Mouse (Mus musculus): ENCODE measurements at regions not wholly inside any gene's neighbourhood (a gene's known extent, or its start where the extent isn't known, plus 50 kb on each side); places are given as distances from the start of the nearest gene placed in this dataset.

- Histone ChIP-seq H3K4me3 (ENCODE audit: low read depth, low read length) (no peak overlapping the region), H3K36me3 (replicated peaks; ENCODE audit: control insufficient read depth, insufficient read depth, low read length) (no peaks in the 10 kb centered on the region), H3K27ac (ENCODE audit: low read depth) (no peak overlapping the region), H3K27me3 (ENCODE audit: control insufficient read depth, insufficient read depth, low read length) (no peaks in the 10 kb centered on the region), H3K9ac (replicated peaks; ENCODE audit: low read depth, low read length) (no peak overlapping the region), H3K4me1 (ENCODE audit: control insufficient read depth, insufficient read depth) (no peaks in the 10 kb centered on the region), H3K9me3 (replicated peaks; ENCODE audit: control insufficient read depth, low read length) (no peaks in the 10 kb centered on the region), H3K4me2 (ENCODE audit: low read depth, low read length) (no peak overlapping the region)
- no peak for DNase-seq (ENCODE audit: low spot score)
- TF ChIP-seq EP300 (IDR thresholded peaks at IDR 0.05; ENCODE audit: low read depth) (no peak), CTCF (IDR thresholded peaks at IDR 0.05; ENCODE audit: low read depth) (no peak)
- ATAC-seq (ENCODE audit: insufficient read depth, low read depth) = no peak
Observed at GRCm38 (mm10) chr17:44433296-44433653, 244.9 kb downstream of the Clic5 start.

- WGBS = 84% methylated on average over 9 of the region's 9 CpGs
- no peaks in the 10 kb centered on the region for H3K9me3 ChIP-seq (replicated peaks; ENCODE audit: control insufficient read depth, low read length)
Observed at GRCm38 (mm10) chr17:44436536-44437043, 248.2 kb downstream of the Clic5 start.

GRCm38 (mm10) chr17:44438526-44438925 is 250.1 kb downstream of the Clic5 start:
- Histone ChIP-seq H3K9me3 (replicated peaks; ENCODE audit: control insufficient read depth, low read length) (no peaks in the 10 kb centered on the region), H3K27me3 (ENCODE audit: control insufficient read depth, insufficient read depth, low read length) (peaks cover 8% of the 10 kb centered on the region; the same call in 1 of the 2 replicates), H3K4me1 (ENCODE audit: control insufficient read depth, insufficient read depth) (no peaks in the 10 kb centered on the region), H3K4me2 (ENCODE audit: low read depth, low read length) (no peak overlapping the region), H3K4me3 (ENCODE audit: low read depth, low read length) (no peak overlapping the region), H3K36me3 (replicated peaks; ENCODE audit: control insufficient read depth, insufficient read depth, low read length) (no peaks in the 10 kb centered on the region), H3K27ac (ENCODE audit: low read depth) (no peak overlapping the region), H3K9ac (replicated peaks; ENCODE audit: low read depth, low read length) (no peak overlapping the region)
- TF ChIP-seq CTCF (IDR thresholded peaks at IDR 0.05; ENCODE audit: low read depth) = no peak
- no peak for TF ChIP-seq EP300 (IDR thresholded peaks at IDR 0.05; ENCODE audit: low read depth)
- no peak for ATAC-seq (ENCODE audit: insufficient read depth, low read depth)
- no peak for DNase-seq (ENCODE audit: low spot score)

More at GRCm38 (mm10) chr17:44436536-44437043, 248.2 kb downstream of the Clic5 start:
- H3K4me1 ChIP-seq (ENCODE audit: control insufficient read depth, insufficient read depth) = no peaks in the 10 kb centered on the region
- no peak overlapping the region for H3K27ac ChIP-seq (ENCODE audit: low read depth)
- ATAC-seq (ENCODE audit: insufficient read depth, low read depth) = no peak
- TF ChIP-seq EP300 (IDR thresholded peaks at IDR 0.05; ENCODE audit: low read depth) = no peak
- TF ChIP-seq CTCF (IDR thresholded peaks at IDR 0.05; ENCODE audit: low read depth) = no peak
- H3K4me3 ChIP-seq (ENCODE audit: low read depth, low read length) = no peak overlapping the region
- H3K9ac ChIP-seq (replicated peaks; ENCODE audit: low read depth, low read length) = no peak overlapping the region
- DNase-seq (ENCODE audit: low spot score) = no peak
- H3K36me3 ChIP-seq (replicated peaks; ENCODE audit: control insufficient read depth, insufficient read depth, low read length) = no peaks in the 10 kb centered on the region
- no peak overlapping the region for H3K4me2 ChIP-seq (ENCODE audit: low read depth, low read length)
- H3K27me3 ChIP-seq (ENCODE audit: control insufficient read depth, insufficient read depth, low read length) = 0 out of 2 replicates have a peak, but pooled peaks cover 3% of the 10 kb centered on the region

- H3K9me3 ChIP-seq (replicated peaks; ENCODE audit: control insufficient read depth, low read length) = no peaks in the 10 kb centered on the region
- 25% methylated on average over 11 of the region's 11 CpGs for WGBS
- no peak overlapping the region for H3K9ac ChIP-seq (replicated peaks; ENCODE audit: low read depth, low read length)
- H3K36me3 ChIP-seq (replicated peaks; ENCODE audit: control insufficient read depth, insufficient read depth, low read length) = no peaks in the 10 kb centered on the region
- no peak overlapping the region for H3K4me3 ChIP-seq (ENCODE audit: low read depth, low read length)
- DNase-seq (ENCODE audit: low spot score) = no peak
- no peak overlapping the region for H3K27ac ChIP-seq (ENCODE audit: low read depth)
- TF ChIP-seq EP300 (IDR thresholded peaks at IDR 0.05; ENCODE audit: low read depth) = no peak
- TF ChIP-seq CTCF (IDR thresholded peaks at IDR 0.05; ENCODE audit: low read depth) = no peak
- peaks cover 15% of the 10 kb centered on the region for H3K27me3 ChIP-seq (ENCODE audit: control insufficient read depth, insufficient read depth, low read length)
- no peak overlapping the region for H3K4me2 ChIP-seq (ENCODE audit: low read depth, low read length)
- no peak for ATAC-seq (ENCODE audit: insufficient read depth, low read depth)
- H3K4me1 ChIP-seq (ENCODE audit: control insufficient read depth, insufficient read depth) = no peaks in the 10 kb centered on the region
Observed at GRCm38 (mm10) chr17:44443460-44443859, 255.1 kb downstream of the Clic5 start.

- H3K4me1 ChIP-seq (ENCODE audit: control insufficient read depth, insufficient read depth) = no peaks in the 10 kb centered on the region
- no peak overlapping the region for H3K9ac ChIP-seq (replicated peaks; ENCODE audit: low read depth, low read length)
- no peak overlapping the region for H3K4me3 ChIP-seq (ENCODE audit: low read depth, low read length)
- H3K27me3 ChIP-seq (ENCODE audit: control insufficient read depth, insufficient read depth, low read length) = peaks cover 12% of the 10 kb centered on the region
- no peak overlapping the region for H3K4me2 ChIP-seq (ENCODE audit: low read depth, low read length)
- TF ChIP-seq EP300 (IDR thresholded peaks at IDR 0.05; ENCODE audit: low read depth) = no peak
- no peak for TF ChIP-seq CTCF (IDR thresholded peaks at IDR 0.05; ENCODE audit: low read depth)
- WGBS = 56% methylated on average over 3 of the region's 3 CpGs
- DNase-seq (ENCODE audit: low spot score) = no peak
- H3K9me3 ChIP-seq (replicated peaks; ENCODE audit: control insufficient read depth, low read length) = no peaks in the 10 kb centered on the region
- H3K36me3 ChIP-seq (replicated peaks; ENCODE audit: control insufficient read depth, insufficient read depth, low read length) = no peaks in the 10 kb centered on the region
- ATAC-seq (ENCODE audit: insufficient read depth, low read depth) = no peak
- H3K27ac ChIP-seq (ENCODE audit: low read depth) = no peak overlapping the region
Observed at GRCm38 (mm10) chr17:44445361-44445760, 257.0 kb downstream of the Clic5 start.
